Mouse (Mus musculus) embryonic stem cell, embryonic (primary cell): ENCODE measurements at regions not wholly inside any gene's neighbourhood (a gene's known extent, or its start where the extent isn't known, plus 50 kb on each side); places are given as distances from the start of the nearest gene placed in this dataset.

Source experiments
- CTCF ChIA-PET, 4 experiments: fragments of 300-600 bp in 2 of 4; fragments of 350-600 bp in 2 of 4; sonication (Branson Sonifier 250); formaldehyde crosslinking; loops; one replicate each; lab custom pipeline; 2022; ENCODE audit warnings: inconsistent platforms in 2 of 4; lab: Charles Lee
- POLR2A ChIA-PET, 4 experiments: fragments of 300-600 bp in 2 of 4; fragments of 350-600 bp in 2 of 4; sonication (Branson Sonifier 250); formaldehyde crosslinking; loops; one replicate each; lab custom pipeline; 2022; ENCODE audit warnings: antibody characterized with exemption in 4 of 4, inconsistent platforms in 1 of 4; lab: Charles Lee

DNA sequence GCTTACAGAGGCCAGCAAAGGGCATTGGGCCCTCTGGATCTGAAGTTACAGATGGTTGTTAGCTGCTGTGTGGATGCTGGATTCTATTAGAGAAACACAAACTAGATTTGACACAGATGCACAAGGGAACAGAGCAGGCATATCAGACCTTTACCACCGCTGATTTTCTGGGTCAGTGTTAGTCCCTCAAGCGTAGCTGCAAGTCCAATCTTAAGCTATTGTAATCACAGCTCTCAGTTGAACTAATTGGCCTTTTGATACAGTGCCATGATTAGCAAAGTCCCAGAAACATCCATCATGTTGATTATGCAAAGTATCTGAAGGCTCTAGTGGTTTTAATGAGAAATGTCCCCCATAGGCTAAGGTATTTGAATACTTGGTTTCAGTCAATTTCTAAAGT, 54.2 kb upstream of the Plppr5 start:
- ChIA-PET CTCF (no interaction called here), POLR2A (no interaction called here)

DNA sequence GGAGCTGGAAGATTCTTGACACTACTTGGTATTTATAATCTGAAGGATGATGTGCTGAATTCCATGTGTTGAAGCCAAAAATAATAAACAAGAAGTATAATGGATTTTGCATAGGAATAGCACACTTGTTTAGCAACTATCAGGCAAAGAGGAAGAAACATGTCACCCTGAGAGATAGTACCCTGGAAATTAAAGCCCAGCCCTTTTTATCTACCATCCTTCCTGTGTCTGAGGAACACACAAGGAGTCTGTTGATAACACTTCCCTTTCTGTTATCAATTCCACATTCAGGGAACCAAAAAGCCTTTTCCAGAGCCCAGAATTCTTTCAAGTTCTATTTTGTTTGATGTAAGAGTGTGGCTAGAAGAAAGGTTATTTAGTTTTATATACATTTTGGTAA, 66.5 kb upstream of the Plppr5 start:
- ChIA-PET CTCF (no interaction called here), POLR2A (interaction anchor here in 1 of 4 experiments (0.7 kb wide), 1 partner anchor 796 kb away, joined by 3 read pairs; the partner anchor contains the start of gene Slc35a3)

DNA sequence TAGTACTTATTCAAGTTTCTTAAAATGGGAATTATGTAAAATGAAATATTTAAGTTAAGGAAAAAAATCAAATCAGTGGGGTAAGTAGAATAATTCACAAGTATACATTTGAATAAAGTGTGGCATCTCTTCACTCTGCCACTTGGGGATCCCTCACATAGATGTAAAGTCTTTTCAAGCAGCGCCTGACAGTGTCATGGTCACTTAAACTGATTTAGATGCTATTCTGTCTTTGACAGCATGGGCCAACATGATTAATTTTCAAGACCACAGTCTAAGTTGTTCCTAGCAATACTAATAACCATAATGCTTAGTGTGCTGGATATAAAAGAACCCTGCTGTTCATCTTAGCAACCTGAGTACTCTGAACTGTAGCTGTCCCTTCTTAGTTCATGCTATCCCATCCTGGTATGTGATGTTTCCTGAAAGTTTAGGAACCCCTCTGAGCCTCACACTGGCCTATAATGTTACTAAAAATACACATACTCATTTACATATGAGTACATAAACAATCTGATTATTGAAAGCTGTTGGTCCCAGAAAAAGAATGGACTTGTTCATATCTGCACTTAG, 68.4 kb upstream of the Plppr5 start:
- CTCF ChIA-PET = no interaction called here

DNA sequence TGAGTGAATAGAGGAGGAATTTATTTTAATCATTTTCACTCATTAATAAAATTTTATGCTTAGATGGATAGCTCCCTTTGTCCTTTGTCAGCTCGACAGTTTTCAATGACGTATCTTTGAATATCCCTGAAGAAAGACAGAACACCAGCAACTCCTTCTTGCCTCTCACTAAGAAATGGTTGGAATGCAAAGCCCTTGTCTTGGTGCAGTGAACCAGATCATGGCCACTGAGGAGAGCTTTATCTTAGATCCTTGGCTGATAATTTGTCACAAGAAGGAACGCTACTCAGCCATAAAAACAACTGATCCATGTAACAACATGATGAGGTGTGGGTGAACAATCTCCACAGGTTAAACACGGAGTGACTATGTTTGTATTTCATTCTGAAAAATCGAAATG, 73.5 kb upstream of the Plppr5 start:
- CTCF ChIA-PET = no interaction called here
- POLR2A ChIA-PET = no interaction called here

More for the DNA sequence above, 68.4 kb upstream of the Plppr5 start:
- POLR2A ChIA-PET = no interaction called here

DNA sequence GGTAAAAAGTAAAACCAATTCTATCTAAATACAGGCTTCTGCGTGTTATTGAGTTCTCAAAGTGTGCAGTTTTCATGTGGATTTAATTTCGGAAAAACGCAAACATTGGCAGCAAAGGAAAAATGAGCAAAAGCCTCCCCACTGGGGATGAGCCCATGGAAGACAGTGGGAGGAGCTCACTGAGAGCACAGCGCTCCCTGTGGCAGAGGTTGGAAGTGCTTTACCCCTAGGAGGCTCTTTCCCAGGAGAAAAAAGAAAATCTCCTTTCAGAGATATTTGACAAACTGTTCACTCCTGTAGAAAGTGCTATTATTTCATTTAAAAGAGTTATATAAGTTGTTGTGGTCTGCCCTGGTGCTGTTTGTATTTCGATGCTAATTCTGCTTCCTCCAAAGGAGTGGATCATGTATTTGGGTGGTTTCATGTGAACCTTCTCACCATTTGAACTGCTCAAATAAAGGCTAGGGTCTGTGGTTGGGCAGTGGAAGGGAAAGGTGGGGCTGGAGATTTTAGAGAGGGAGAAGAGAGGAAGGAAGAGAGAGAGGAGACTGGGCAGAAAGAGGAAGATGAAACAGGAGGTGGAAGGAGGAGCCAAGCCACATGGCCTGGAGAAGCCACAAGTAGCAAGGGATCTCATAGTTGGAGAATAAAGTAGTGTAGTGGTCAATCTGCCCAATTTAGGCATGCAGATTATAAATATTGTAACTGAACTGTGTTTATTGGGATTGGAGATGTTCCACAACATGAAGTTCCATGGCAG, 76.3 kb upstream of the Plppr5 start:
- ChIA-PET POLR2A (no interaction called here), CTCF (interaction anchor here in 2 of 4 experiments (0.5 to 1.1 kb wide), 2 partner anchors 376 to 546 kb away, joined by 3 to 4 read pairs; no protein-coding TSS in a partner anchor)

DNA sequence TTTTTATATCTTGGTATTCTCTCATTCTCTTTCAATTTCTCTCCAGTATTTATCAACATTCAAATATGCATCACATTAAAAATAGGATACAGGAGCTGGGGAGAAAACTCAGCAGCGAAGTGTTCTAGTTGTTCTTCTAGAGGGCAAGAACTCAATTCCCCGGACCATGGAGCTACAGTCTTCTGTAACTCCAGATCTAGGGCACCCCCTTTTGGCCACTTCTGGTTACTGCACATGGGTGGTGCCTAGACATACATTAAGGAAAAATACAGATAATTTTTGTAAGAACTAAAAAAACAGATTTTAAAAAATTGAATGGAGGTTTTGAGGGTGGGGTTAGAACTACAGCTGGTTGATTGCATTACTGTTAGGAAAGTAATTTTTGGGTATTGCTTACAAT, 80.5 kb upstream of the Plppr5 start:
- CTCF ChIA-PET = interaction anchor here in 1 of 4 experiments (0.7 kb wide), 1 partner anchor 140 kb away, joined by 4 read pairs; no protein-coding TSS in a partner anchor
- POLR2A ChIA-PET = no interaction called here

DNA sequence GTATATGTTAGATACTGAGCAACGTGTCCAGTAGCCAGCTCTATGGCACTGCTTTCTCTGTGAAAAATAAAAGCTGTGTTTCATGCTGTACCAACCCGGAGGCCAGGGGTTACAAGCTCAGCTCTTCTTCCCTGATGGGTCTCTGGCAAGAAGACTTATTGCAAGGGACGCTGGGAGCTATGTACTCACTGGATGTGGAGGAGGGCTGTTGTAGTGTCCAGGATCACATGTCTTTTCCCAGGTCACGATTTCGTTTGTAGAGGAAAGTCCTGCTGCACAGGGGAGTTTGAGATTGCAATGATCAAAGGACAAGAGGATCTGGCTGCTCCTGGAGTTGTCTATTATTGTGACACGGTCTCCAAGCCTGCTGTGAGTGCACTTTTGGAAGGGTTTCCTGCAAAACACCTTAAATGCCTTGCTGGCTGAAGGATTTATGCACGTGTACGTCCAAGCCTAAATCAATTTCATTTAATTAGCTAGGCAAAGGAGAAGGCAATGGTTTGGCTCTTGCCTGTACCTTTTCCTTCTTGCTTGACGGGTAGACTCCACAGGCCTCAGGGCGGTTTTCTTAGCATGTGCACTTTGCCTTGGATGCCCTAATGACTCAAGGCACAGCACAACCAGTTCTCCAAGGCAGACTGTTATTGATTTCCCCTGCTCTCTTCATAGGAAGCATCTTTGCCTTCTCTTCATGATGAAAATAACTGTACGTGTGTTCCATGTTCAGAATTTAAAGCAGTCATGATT, 87.2 kb upstream of the Plppr5 start:
- CTCF ChIA-PET = interaction anchor here in 1 of 4 experiments (1.0 kb wide), 1 partner anchor 10 kb away, joined by 3 read pairs; no protein-coding TSS in a partner anchor

DNA sequence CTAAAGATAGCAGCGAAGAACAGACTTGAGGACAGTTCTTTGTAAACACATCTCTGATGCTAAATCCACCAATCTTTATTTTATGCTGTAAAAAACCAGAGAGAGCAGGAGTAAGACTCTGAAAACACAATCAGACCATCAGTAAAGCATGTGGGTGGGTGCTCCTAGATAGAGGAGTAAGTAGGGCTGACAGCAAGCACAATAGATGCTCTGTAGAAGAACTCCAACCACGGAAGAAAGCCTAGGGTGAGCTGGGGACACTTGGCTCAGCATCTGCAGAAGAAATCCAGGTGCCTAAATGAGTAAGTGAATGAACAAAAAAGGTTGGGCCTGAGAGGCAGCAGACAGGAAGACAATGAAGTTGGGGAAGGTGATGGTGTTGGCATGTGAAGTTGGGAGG, 88.3 kb upstream of the Plppr5 start:
- CTCF ChIA-PET = no interaction called here
- POLR2A ChIA-PET = no interaction called here

More for the DNA sequence above, 87.2 kb upstream of the Plppr5 start:
- POLR2A ChIA-PET = no interaction called here

DNA sequence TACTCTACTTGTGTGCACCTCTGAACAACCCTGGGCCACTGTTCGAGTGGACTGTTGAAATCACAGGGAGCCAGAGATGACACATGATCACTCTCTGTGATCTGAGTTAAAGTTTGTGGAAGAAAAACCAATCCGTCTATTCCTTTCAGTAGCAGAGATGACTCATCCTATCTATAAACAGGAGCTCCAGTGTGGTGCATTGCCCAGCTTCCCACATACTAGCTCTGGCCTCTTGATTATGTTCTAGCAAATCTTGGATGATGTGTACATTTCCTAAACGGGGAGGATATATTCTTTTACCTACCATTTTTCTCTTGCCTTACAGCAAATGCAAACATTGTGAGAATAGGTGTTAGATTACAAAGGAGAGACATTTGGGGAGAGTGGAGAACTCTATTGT, 94.5 kb upstream of the Plppr5 start:
- ChIA-PET POLR2A (no interaction called here), CTCF (no interaction called here)

DNA sequence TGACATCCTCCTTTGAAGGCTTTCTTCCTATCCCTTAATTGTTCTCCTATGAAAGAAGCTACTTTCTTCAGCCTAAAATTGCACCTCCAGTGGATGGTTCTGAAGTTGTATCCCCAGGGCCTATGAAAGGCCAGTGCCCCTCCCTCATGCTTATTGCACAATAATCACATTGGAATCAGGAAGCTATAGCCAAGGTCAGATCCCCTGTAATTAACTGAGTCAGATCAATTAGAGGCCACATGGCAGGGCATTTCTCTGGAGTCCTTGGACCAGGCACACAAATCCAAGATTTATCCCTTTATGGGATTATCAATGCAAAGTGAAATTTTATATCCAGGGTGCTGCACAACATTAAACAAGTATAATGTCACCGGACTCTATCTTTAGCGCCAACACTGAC, 98.8 kb upstream of the Plppr4 start:
- CTCF ChIA-PET = no interaction called here
- POLR2A ChIA-PET = interaction anchor here in 1 of 4 experiments (0.6 kb wide), 1 partner anchor 9 kb away, joined by 3 read pairs; no protein-coding TSS in a partner anchor

DNA sequence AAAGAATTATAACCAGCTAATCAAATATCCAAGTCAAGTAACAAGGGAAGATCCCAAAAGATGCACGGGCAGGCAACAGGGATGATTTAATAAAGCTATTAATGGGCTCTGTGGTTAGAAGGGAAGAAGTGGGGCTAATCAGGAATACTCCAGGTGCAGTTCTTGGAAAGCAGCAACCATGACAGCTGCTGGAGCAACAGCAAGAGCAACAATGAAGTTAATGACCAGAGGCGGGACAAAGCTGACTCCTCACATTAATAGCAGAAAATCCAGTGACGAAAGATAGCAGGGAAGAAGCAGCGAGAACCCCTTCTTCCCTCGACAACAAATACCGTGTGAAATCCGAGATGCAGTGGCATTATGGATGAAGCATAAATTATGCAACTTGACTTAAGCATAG, 89.9 kb upstream of the Plppr4 start:
- CTCF ChIA-PET = no interaction called here
- POLR2A ChIA-PET = interaction anchor here in 1 of 4 experiments (1.0 kb wide), 1 partner anchor 8 kb away, joined by 3 read pairs; no protein-coding TSS in a partner anchor

DNA sequence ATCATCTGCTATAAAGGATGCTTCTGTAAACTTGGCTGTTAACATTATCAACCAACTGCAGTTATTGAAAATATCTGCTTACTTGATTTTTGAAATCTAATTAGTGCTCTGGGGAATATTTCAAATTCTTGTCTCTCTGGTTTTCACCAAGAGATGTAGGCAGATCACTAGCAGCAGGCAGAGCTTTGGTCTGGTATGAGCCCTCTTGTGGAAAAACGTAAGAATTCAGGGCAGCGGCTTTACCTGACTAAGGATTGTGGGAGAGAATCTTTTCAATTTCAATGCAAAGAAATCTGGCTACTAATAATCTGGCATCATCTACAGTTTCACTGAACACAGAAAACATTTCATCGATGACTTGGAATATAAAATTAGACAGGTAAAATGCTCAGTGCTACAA, 81.2 kb upstream of the Plppr4 start:
- CTCF ChIA-PET = no interaction called here
- POLR2A ChIA-PET = no interaction called here

DNA sequence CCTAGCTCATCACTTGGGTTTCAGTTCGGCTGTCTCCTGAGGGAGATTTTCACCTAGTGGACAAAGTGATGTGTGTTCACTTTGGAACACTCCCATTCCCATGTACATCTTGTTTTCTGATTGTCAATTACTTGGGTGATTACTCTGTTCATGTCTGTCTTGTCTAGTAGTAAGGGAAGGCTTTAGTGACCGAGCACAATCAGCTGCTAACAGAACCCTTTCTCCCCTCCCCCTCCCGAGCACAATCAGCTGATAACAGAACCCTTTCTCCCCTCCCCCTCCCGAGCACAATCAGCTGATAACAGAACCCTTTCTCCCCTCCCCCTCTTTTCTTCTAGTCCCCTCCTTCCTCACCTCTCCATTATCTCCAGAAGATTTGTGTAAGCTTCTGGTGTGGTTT, 79.6 kb upstream of the Plppr4 start:
- POLR2A ChIA-PET = no interaction called here
- CTCF ChIA-PET = interaction anchor here in 1 of 4 experiments (0.6 to 0.7 kb wide), 2 partner anchors 65 to 1064 kb away, joined by 3 to 5 read pairs; no protein-coding TSS in a partner anchor

DNA sequence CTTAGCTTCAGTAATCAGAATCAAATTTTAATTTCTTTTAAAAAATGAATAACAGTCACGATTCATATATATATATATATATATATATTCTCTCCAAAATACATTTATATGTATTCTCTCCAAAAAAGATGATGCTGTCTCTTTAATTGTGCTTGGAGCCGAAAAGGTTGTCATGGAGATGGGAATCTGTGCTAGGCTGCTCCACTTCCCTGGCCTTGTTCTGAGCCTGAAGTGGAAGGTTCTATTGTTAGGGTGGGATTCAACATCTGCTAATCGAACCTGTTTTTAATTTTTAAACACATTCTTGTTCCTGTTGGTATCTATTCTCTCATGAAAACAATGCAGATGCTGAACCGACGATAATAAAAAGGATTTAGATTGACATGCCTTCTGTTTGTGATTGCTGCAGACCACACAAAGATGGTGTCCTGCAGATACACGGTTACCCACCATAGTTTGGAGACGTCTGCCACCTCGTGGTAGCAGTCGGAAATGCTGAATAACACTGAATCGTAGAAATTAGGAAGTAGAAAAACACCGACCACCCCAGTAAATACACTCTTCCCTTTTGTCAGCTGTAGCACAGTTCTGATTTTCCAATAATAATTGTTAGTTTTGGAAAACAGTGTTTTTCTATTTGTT, 77.9 kb upstream of the Plppr4 start:
- POLR2A ChIA-PET = interaction anchor here in 1 of 4 experiments (0.7 kb wide), 1 partner anchor 65 kb away, joined by 3 read pairs; no protein-coding TSS in a partner anchor
- CTCF ChIA-PET = no interaction called here

DNA sequence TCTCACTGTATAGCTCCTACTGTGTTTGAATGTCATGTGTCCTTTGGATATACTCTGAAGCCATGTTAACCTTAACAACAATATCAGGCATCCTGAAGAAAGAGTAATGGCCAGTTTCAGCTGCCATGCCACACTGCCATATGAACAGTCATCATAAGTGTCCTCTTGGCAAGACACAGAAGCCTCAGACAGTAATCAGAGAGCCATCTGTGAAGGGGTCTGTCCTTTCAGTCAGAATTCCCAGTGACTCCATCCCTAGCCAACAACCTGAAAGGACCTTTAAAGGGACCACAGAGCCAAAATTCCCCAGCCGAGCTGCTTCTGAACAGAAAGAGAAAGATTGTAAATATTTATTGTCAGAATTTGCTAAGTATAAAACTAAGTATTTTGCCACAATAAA, 63.9 kb upstream of the Plppr4 start:
- ChIA-PET CTCF (interaction anchor here in 1 of 4 experiments (0.6 kb wide), 1 partner anchor 908 kb away, joined by 6 read pairs; no protein-coding TSS in a partner anchor), POLR2A (no interaction called here)

DNA sequence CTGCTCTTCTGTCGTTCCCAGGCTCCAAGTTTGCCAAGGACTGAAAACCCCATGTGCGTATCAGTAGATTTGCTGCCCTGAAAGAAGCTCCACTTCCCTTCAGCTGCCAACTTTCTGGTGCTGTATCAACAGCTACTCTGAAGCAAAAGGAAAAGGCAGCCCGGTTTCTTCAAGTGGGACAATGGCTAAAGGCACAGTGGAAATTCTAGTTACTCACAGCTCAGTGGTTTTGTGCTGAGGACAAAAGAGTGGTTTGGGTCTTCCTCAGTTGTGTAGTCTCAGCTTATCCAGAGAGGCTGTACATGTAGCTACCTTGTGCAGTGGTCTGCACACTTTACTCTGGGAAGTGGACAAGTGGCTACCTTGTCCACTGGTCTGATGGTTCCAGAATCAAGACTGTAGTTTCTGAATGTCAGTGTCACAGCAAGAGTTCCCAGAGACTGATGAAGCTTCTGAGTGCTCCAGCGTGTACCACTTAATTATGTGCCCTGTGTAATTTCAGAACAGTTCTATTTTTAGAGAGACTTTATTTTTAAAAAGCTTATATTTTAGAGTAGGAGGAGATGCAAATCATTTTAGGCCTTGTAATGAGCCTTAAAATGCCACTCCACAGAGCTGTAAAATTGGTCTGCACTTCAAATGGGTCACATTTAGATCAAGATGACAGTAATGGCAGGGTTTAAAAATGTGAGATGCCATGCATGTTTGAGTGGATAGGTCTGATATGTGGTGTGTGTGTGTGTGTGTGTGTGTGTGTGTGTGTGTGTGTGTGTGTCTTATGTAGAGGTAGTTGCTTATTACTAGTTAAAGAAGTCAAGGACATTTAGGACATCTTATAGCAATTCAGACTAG, 52.4 kb upstream of the Plppr4 start:
- CTCF ChIA-PET = no interaction called here

More for the DNA sequence above, 52.4 kb upstream of the Plppr4 start:
- POLR2A ChIA-PET = no interaction called here
